Comparison of ENCODE assay signal across 8 mouse cellular contexts in genomic region chr7:73618758-73619416, GRCm38 (mm10).
DNase-seq lines count a peak whose midpoint lies in the region; ATAC-seq and TF ChIP-seq lines count a peak whose summit lies in the region.

No protein-coding gene starts in this region.

- peak; percentile 41; the same call in 1 of the 2 replicates for ATAC-seq in lung, embryonic 14.5 days (ENCODE audit: insufficient read depth)
- peak; percentile 19 for ATAC-seq in embryonic facial prominence, embryonic 14.5 days (ENCODE audit: low read depth)
- peak; percentile 45 for ATAC-seq in intestine, embryonic 14.5 days (replicated peaks; ENCODE audit: low FRiP score, low TSS enrichment, low read depth)
- peak; percentile 14 for ATAC-seq in monocyte, adult 5-6 weeks (replicated peaks; ENCODE audit: insufficient number of reproducible peaks, low FRiP score, low TSS enrichment, poor library complexity, severe bottlenecking)

- peak overlapping the region; percentile 97 for H3K9ac ChIP-seq in lung, embryonic 14.5 days
- H3K9ac ChIP-seq in embryonic facial prominence, embryonic 14.5 days (ENCODE audit: low read depth, low read length): peak overlapping the region; percentile 88
- peak overlapping the region; percentile 98 for H3K9ac ChIP-seq in intestine, embryonic 14.5 days (ENCODE audit: low read length)

- H3K4me3 ChIP-seq in lung, embryonic 14.5 days (ENCODE audit: low read depth, low read length): peak overlapping the region; percentile 70
- peak overlapping the region; percentile 54 for H3K4me3 ChIP-seq in embryonic facial prominence, embryonic 14.5 days (ENCODE audit: low read depth, low read length)
- peak overlapping the region; percentile 70 for H3K4me3 ChIP-seq in intestine, embryonic 14.5 days (ENCODE audit: low read depth, low read length)

- WGBS in lung, embryonic 14.5 days: 5% methylated on average over 25 of the region's 25 CpGs
- WGBS in embryonic facial prominence, embryonic 14.5 days: 6% methylated on average over 25 of the region's 25 CpGs
- WGBS in intestine, embryonic 14.5 days: 7% methylated on average over 25 of the region's 25 CpGs

- H3K4me2 ChIP-seq in lung, embryonic 14.5 days: peak overlapping the region; percentile 95
- peak overlapping the region; percentile 93 for H3K4me2 ChIP-seq in embryonic facial prominence, embryonic 14.5 days (ENCODE audit: low read depth, low read length)
- H3K4me2 ChIP-seq in intestine, embryonic 14.5 days (ENCODE audit: low read length): peak overlapping the region; percentile 93

- peaks cover 15% of the 10 kb centered on the region for H3K4me1 ChIP-seq in lung, embryonic 14.5 days (ENCODE audit: insufficient read depth)
- H3K4me1 ChIP-seq in embryonic facial prominence, embryonic 14.5 days (ENCODE audit: control insufficient read depth, insufficient read depth, low read length): peaks cover 26% of the 10 kb centered on the region
- peaks cover 26% of the 10 kb centered on the region for H3K4me1 ChIP-seq in intestine, embryonic 14.5 days (replicated peaks; ENCODE audit: control insufficient read depth, insufficient read depth, low read length)

- no peaks in the 10 kb centered on the region for H3K27me3 ChIP-seq in lung, embryonic 14.5 days (ENCODE audit: insufficient read depth, low read length)
- no peaks in the 10 kb centered on the region for H3K27me3 ChIP-seq in embryonic facial prominence, embryonic 14.5 days (replicated peaks; ENCODE audit: control insufficient read depth, insufficient read depth, low read length)
- H3K27me3 ChIP-seq in intestine, embryonic 14.5 days (replicated peaks; ENCODE audit: control insufficient read depth, insufficient read depth, low read length): no peaks in the 10 kb centered on the region

- no peak for TF ChIP-seq CTCF in lung, embryonic 14.5 days (IDR thresholded peaks at IDR 0.05; ENCODE audit: low read depth)

- no peaks in the 10 kb centered on the region for H3K36me3 ChIP-seq in lung, embryonic 14.5 days (ENCODE audit: insufficient read depth)
- H3K36me3 ChIP-seq in embryonic facial prominence, embryonic 14.5 days (ENCODE audit: control insufficient read depth, insufficient read depth, low read length): no peaks in the 10 kb centered on the region
- no peaks in the 10 kb centered on the region for H3K36me3 ChIP-seq in intestine, embryonic 14.5 days (ENCODE audit: control insufficient read depth, insufficient read depth, low read length)

- peak; percentile 60 for DNase-seq in lung, embryonic 14.5 days
- DNase-seq in lung, postnatal 4 days: no peak
- no peak for DNase-seq in embryonic facial prominence, embryonic 14.5 days (ENCODE audit: low spot score)
- no peak for DNase-seq in intestine, embryonic 14.5 days (ENCODE audit: low spot score)
- no peak for DNase-seq in frontal cortex, postnatal 14 days (ENCODE audit: low spot score in 2 of 2)
- no peak for DNase-seq in embryo, embryonic 10.5 days (ENCODE audit: low spot score)
- no peak for DNase-seq in cerebellum, adult 11 months

- H3K27ac ChIP-seq in lung, embryonic 14.5 days (ENCODE audit: low read depth): peak overlapping the region; percentile 100
- H3K27ac ChIP-seq in embryonic facial prominence, embryonic 14.5 days (replicated peaks; ENCODE audit: low read depth, low read length): peak overlapping the region; percentile 100
- H3K27ac ChIP-seq in intestine, embryonic 14.5 days (ENCODE audit: low read depth): peak overlapping the region; percentile 100

- H3K9me3 ChIP-seq in lung, embryonic 14.5 days (ENCODE audit: low read depth, low read length): no peaks in the 10 kb centered on the region
- H3K9me3 ChIP-seq in embryonic facial prominence, embryonic 14.5 days (ENCODE audit: control insufficient read depth, low read length): no peaks in the 10 kb centered on the region
- no peaks in the 10 kb centered on the region for H3K9me3 ChIP-seq in intestine, embryonic 14.5 days (ENCODE audit: control insufficient read depth, low read length)
